Mouse (Mus musculus): ENCODE results near the gene Bnc2. TPM values are rescaled to one million over a fixed set of nuclear protein-coding genes. Genes with fewer than 3 reads are reported as not detected.

The Bnc2 gene
- polyA plus RNA-seq (2012; fragmentation: generic; extraction: Trizol) = 4.5 TPM
- long read RNA-seq, experiment 1, full-length matches to known transcripts = 1 of 4 reads
- long read RNA-seq, experiment 1, partial matches to known transcripts = 1 of 4 reads
- long read RNA-seq, experiment 1, other reads (novel, unspliced or antisense) = 2 of 4 reads
- long read RNA-seq, experiment 2, transcript Bnc2-202 (7 exons, 3,948 nt) = major isoform, 6 of 22 reads
- long read RNA-seq, experiment 2, partial matches to known transcripts = 3 of 22 reads
- long read RNA-seq, experiment 2, other reads (novel, unspliced or antisense) = 11 of 22 reads

DNA sequence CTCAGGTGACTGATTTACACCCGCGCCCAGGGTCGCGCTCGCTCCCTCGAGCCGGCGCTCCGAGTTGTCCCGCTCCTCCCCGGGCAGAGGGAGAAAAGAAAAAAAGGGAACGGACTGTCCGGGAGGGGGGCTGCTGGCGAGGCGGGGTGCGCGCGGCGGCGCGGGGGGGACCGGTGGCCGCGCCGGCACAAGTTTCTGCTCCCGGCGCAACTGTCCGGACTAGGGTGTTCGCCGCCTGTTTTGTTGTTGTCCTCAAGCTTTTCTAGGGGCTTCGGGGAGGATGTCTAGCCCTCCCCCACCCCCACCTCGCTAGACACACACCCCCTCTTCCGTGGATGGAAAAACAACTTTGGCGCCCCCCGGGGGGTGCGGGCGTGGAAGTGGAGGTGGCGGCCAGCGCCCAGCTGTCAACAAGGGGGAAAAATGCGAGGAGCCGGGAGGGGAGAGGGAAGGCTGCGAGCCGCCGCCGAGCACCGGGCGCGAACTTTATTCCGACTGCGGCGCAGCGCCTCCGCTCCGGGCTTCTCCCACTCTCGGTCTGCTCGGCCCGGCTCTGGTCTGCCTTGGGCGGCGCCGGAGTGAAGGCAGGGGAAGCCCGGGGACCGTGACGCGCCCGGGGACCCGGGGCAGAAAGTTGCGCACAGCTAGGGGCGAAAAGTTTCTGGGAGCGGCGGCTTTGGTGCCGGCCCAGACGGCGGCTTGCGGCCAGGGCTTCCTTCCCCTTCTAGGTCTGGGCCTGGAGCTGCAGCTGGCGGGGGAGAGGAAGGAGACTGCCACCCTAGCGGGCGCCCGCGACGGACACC, at the start of gene Bnc2:
TSS of gene Bnc2 (minus strand) at position 105 of the 803 bp plus-strand sequence.
- H3K79me3 ChIP-seq (ENCODE audit: low read depth) = peaks cover 3% of the 10 kb centered on the region
- H3ac ChIP-seq (ENCODE audit: control insufficient read depth, insufficient read length, low read depth) = peak within 1 kb of the TSS; percentile 83
- H3K27me3 ChIP-seq (ENCODE audit: control insufficient read depth, insufficient read depth, insufficient read length) = no peaks in the 10 kb centered on the region
- no peaks in the 10 kb centered on the region for H3K36me3 ChIP-seq (ENCODE audit: control insufficient read depth, insufficient read depth)
- TF ChIP-seq MYOG (IDR thresholded peaks at IDR 0.05; ENCODE audit: control insufficient read depth, extremely low read depth, insufficient read length) (no peak), MYOD1 (IDR thresholded peaks at IDR 0.05; ENCODE audit: control insufficient read depth, insufficient read length, low read depth) (no peak), CTCF (IDR thresholded peaks at IDR 0.05; ENCODE audit: control insufficient read depth, insufficient read depth, insufficient read length) (peak; percentile 4)
- no peaks in the 10 kb centered on the region for H3K79me2 ChIP-seq (ENCODE audit: control insufficient read depth, insufficient read depth)
- peak within 1 kb of the TSS; percentile 48 for H3K4me3 ChIP-seq (ENCODE audit: insufficient read depth, poor library complexity, severe bottlenecking)

DNA sequence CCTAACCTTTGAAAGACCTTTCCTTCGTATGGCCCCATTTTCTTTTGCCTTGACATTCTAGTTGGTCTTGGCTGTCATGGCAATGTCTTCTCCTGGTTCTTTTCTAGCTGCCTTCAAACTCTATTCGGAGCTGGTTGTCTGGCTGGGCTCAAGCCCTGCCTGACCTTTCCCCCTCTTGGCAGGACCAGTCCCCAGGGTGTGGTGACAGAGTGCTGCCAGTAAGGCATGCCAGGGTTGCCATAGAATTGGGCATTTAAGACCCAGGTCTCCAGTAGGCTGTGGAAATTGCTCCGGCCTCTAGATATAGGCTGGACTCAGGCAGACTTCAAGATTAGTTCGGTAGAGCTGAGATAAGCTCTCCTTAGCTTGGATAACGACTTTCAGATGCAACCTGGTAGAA, 32.9 kb upstream of the Bnc2 start:
- no peak overlapping the region for H3K4me3 ChIP-seq (ENCODE audit: insufficient read depth, poor library complexity, severe bottlenecking)
- no peaks in the 10 kb centered on the region for H3K79me2 ChIP-seq (ENCODE audit: control insufficient read depth, insufficient read depth)
- no peaks in the 10 kb centered on the region for H3K79me3 ChIP-seq (ENCODE audit: low read depth)
- no peak overlapping the region for H3ac ChIP-seq (ENCODE audit: control insufficient read depth, insufficient read length, low read depth)
- TF ChIP-seq CEBPB (IDR thresholded peaks at IDR 0.05; ENCODE audit: low read depth) (no peak), USF1 (IDR thresholded peaks at IDR 0.05; ENCODE audit: low read depth) (no peak), MAX (IDR thresholded peaks at IDR 0.05) (no peak), MYOD1 (IDR thresholded peaks at IDR 0.05; ENCODE audit: control insufficient read depth, insufficient read length, low read depth) (no peak), MYOG (IDR thresholded peaks at IDR 0.05; ENCODE audit: control insufficient read depth, extremely low read depth, insufficient read length) (no peak), CTCF (IDR thresholded peaks at IDR 0.05; ENCODE audit: control insufficient read depth, insufficient read depth, insufficient read length) (no peak), FOSL1 (IDR thresholded peaks at IDR 0.05; ENCODE audit: insufficient read depth, low read length, poor library complexity, severe bottlenecking) (no peak)
- H3K27me3 ChIP-seq (ENCODE audit: control insufficient read depth, insufficient read depth, insufficient read length) = no peaks in the 10 kb centered on the region
- no peaks in the 10 kb centered on the region for H3K36me3 ChIP-seq (ENCODE audit: control insufficient read depth, insufficient read depth)

DNA sequence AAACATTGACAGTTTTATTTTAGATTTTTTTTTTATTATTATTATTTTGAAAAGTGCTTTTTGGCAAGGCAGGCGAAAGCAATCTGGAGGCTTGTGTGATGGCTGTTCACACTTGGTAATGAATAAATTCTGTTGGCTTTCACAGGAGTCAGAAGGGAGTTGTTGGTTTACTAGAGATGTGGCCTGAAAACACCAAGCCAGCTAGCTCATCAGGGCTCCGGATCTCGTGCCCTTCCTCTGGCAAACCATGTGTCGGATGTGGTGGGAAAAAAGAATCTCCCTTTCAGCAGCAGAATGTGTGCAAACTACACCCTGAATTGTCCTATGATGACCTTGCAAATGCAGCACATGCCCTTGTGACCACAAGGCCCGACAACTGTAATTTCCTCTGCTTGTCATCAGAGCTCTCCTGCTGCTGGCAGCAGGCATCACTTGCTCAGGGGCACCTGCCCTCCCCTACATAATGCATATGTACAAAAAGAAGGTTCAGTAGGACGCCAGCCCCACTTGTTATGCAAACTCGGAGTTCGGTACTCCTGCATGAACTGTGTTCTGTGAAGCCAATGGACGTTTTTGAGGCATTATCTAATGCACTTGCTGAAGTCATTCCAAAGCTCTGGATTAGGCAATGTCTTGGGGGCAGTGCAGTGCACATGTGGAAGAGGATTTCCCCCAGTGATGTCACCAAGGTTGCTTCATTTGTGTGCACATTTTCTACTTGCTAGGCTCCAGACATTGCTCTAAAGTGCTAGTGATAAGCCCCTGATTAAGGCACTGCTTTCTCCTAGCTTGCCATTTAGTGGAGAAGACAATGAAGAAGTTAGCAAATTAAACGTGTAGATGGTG, 10.7 kb upstream of the Bnc2 start:
- TF ChIP-seq CEBPB (IDR thresholded peaks at IDR 0.05; ENCODE audit: low read depth) (peak; percentile 46), FOSL1 (IDR thresholded peaks at IDR 0.05; ENCODE audit: insufficient read depth, low read length, poor library complexity, severe bottlenecking) (no peak), MYOD1 (IDR thresholded peaks at IDR 0.05; ENCODE audit: control insufficient read depth, insufficient read length, low read depth) (peak; percentile 42), MAX (IDR thresholded peaks at IDR 0.05) (no peak), USF1 (IDR thresholded peaks at IDR 0.05; ENCODE audit: low read depth) (peak; percentile 20), MYOG (IDR thresholded peaks at IDR 0.05; ENCODE audit: control insufficient read depth, extremely low read depth, insufficient read length) (no peak)
- no peaks in the 10 kb centered on the region for H3K27me3 ChIP-seq (ENCODE audit: control insufficient read depth, insufficient read depth, insufficient read length)
- H3K79me3 ChIP-seq (ENCODE audit: low read depth) = no peaks in the 10 kb centered on the region
- no peaks in the 10 kb centered on the region for H3K79me2 ChIP-seq (ENCODE audit: control insufficient read depth, insufficient read depth)
- H3ac ChIP-seq (ENCODE audit: control insufficient read depth, insufficient read length, low read depth) = no peak overlapping the region
- H3K36me3 ChIP-seq (ENCODE audit: control insufficient read depth, insufficient read depth) = no peaks in the 10 kb centered on the region
- no peak overlapping the region for H3K4me3 ChIP-seq (ENCODE audit: insufficient read depth, poor library complexity, severe bottlenecking)

DNA sequence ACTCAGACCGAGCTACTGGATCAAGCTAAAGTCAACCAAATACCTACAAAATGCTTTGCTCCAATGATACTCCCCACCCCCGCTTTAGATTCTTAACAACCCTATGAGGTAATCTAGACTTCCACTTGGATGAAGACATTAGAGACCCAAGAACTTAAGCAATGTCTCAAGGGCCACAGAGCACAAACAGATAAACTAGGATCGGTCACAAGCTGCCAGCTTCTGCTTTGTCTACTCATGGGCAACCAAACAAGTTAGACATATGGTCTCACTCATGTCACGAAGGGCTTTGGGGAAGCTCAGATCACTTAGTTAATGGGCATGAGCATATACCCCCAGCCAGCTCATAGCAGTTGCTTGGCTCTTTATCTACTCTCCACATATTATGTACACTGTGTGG, 9.9 kb upstream of the Bnc2 start:
- TF ChIP-seq USF1 (IDR thresholded peaks at IDR 0.05; ENCODE audit: low read depth) (no peak), CTCF (IDR thresholded peaks at IDR 0.05; ENCODE audit: control insufficient read depth, insufficient read depth, insufficient read length) (no peak), MYOD1 (IDR thresholded peaks at IDR 0.05; ENCODE audit: control insufficient read depth, insufficient read length, low read depth) (no peak), MAX (IDR thresholded peaks at IDR 0.05) (no peak), FOSL1 (IDR thresholded peaks at IDR 0.05; ENCODE audit: insufficient read depth, low read length, poor library complexity, severe bottlenecking) (no peak), CEBPB (IDR thresholded peaks at IDR 0.05; ENCODE audit: low read depth) (no peak), MYOG (IDR thresholded peaks at IDR 0.05; ENCODE audit: control insufficient read depth, extremely low read depth, insufficient read length) (no peak)
- Histone ChIP-seq H3K27me3 (ENCODE audit: control insufficient read depth, insufficient read depth, insufficient read length) (no peaks in the 10 kb centered on the region), H3K79me3 (ENCODE audit: low read depth) (no peaks in the 10 kb centered on the region), H3ac (ENCODE audit: control insufficient read depth, insufficient read length, low read depth) (no peak overlapping the region), H3K79me2 (ENCODE audit: control insufficient read depth, insufficient read depth) (no peaks in the 10 kb centered on the region), H3K4me3 (ENCODE audit: insufficient read depth, poor library complexity, severe bottlenecking) (no peak overlapping the region), H3K36me3 (ENCODE audit: control insufficient read depth, insufficient read depth) (no peaks in the 10 kb centered on the region)

DNA sequence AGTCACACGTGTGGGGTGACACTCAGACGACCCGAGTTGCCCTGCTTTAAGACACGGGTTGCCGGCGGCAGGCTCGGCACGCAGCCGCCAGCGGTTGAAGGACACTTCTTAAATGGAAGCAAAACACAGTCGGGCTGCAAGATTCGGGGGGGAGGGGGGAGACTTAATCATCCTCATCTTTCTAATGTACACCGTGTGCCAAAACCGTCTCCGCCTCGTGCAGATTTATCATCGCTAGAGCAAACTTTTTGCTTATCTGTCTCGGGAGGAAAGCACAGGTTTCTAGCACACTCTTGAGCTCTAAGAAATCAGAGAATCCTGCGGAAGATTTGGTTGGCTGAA, 870 bp upstream of the Bnc2 start:
- TF ChIP-seq CTCF (IDR thresholded peaks at IDR 0.05; ENCODE audit: control insufficient read depth, insufficient read depth, insufficient read length) (no peak), MAX (IDR thresholded peaks at IDR 0.05) (peak; percentile 38)
- Histone ChIP-seq H3K36me3 (ENCODE audit: control insufficient read depth, insufficient read depth) (no peaks in the 10 kb centered on the region), H3ac (ENCODE audit: control insufficient read depth, insufficient read length, low read depth) (peak overlapping the region; percentile 83), H3K79me3 (ENCODE audit: low read depth) (peaks cover 3% of the 10 kb centered on the region), H3K79me2 (ENCODE audit: control insufficient read depth, insufficient read depth) (no peaks in the 10 kb centered on the region), H3K27me3 (ENCODE audit: control insufficient read depth, insufficient read depth, insufficient read length) (no peaks in the 10 kb centered on the region), H3K4me3 (ENCODE audit: insufficient read depth, poor library complexity, severe bottlenecking) (peak overlapping the region; percentile 48)
